Mouse (Mus musculus): ENCODE measurements around the gene Rest. TPM values are rescaled to one million over a fixed set of nuclear protein-coding genes. Genes with fewer than 3 reads are reported as not detected.

Rest gene
- polyA plus RNA-seq, 1 experiment from 2014 or later: 59.7 TPM

GRCm38 (mm10) chr5:77324936-77325335, 59.6 kb downstream of the Rest start:
- Histone ChIP-seq H3K27me3 (no peaks in the 10 kb centered on the region), H3K36me3 (peaks cover 79% of the 10 kb centered on the region), H3K9me3 (no peaks in the 10 kb centered on the region), H3K27ac (no peak overlapping the region), H3K4me3 (no peak overlapping the region), H3K4me1 (no peaks in the 10 kb centered on the region), H3K4me2 (replicated peaks) (no peak overlapping the region), H3K9ac (no peak overlapping the region)
- ATAC-seq (ENCODE audit: insufficient number of reproducible peaks, insufficient read depth, low FRiP score, low TSS enrichment): no peak
- WGBS: 75% methylated on average over 1 of the region's 1 CpGs

- H3K4me2 ChIP-seq (replicated peaks): no peak overlapping the region
- peaks cover 81% of the 10 kb centered on the region for H3K36me3 ChIP-seq
- H3K27ac ChIP-seq: no peak overlapping the region
- 81% methylated on average over 5 of the region's 5 CpGs for WGBS
- no peaks in the 10 kb centered on the region for H3K9me3 ChIP-seq
- ATAC-seq (ENCODE audit: insufficient number of reproducible peaks, insufficient read depth, low FRiP score, low TSS enrichment): no peak
- no peaks in the 10 kb centered on the region for H3K27me3 ChIP-seq
- no peak overlapping the region for H3K4me3 ChIP-seq
- no peak overlapping the region for H3K9ac ChIP-seq
- no peaks in the 10 kb centered on the region for H3K4me1 ChIP-seq
Observed at GRCm38 (mm10) chr5:77330154-77330553, 64.9 kb downstream of the Rest start.

Small RNAs within 50 kb of the gene (microRNA-seq; reads per million reads assigned to microRNA genes)
- gene Mir5098: not detected

Other genes starting within 250 kb of the Rest start
- gene Thegl, start 249.5 kb upstream of the Rest start, polyA plus RNA-seq (2016; fragmentation: Nextera tagmentation; extraction: Ambion mirVana): not detected in 2 replicates
- 0.26 and 0.27 TPM in 2 replicates for gene Hopx, start 150.4 kb upstream of the Rest start, polyA plus RNA-seq (2016; fragmentation: Nextera tagmentation; extraction: Ambion mirVana)
- gene Spink2, start 54.0 kb upstream of the Rest start, polyA plus RNA-seq (2016; fragmentation: Nextera tagmentation; extraction: Ambion mirVana): 1.2 and 2.3 TPM in 2 replicates
- gene Noa1, start 44.6 kb downstream of the Rest start, polyA plus RNA-seq (2016; fragmentation: Nextera tagmentation; extraction: Ambion mirVana): 32.7 and 33.8 TPM in 2 replicates
- gene Polr2b, start 44.7 kb downstream of the Rest start, polyA plus RNA-seq (2016; fragmentation: Nextera tagmentation; extraction: Ambion mirVana): 76.4 and 78.9 TPM in 2 replicates
- gene Igfbp7, start 142.6 kb downstream of the Rest start, polyA plus RNA-seq (2016; fragmentation: Nextera tagmentation; extraction: Ambion mirVana): 17.0 and 17.5 TPM in 2 replicates

Measured in embryonic facial prominence, embryonic 12.5 days (tissue).